Mouse (Mus musculus): Measurements from ENCODE around the gene Neu1. TPM values are rescaled to one million over a fixed set of nuclear protein-coding genes. Genes with fewer than 3 reads are reported as not detected.
"Not testable (repeated sequence)": the region's sequence is repeated elsewhere in the genome, so short reads cannot be mapped to it uniquely, and the experiment has no call there.

Neu1 gene
- polyA plus RNA-seq, 1 experiment: 68.8 TPM

- Histone ChIP-seq H3K4me3 (ENCODE audit: low read depth, low read length) (peak overlapping the region; percentile 77), H3K36me3 (ENCODE audit: control insufficient read depth, insufficient read depth, low read length) (no peaks in the 10 kb centered on the region), H3K27me3 (ENCODE audit: control insufficient read depth, insufficient read depth, low read length) (no peaks in the 10 kb centered on the region), H3K4me1 (ENCODE audit: control insufficient read depth, insufficient read depth, insufficient read length, low read length) (0 out of 2 replicates have a peak, but pooled peaks cover 2% of the 10 kb centered on the region), H3K27ac (ENCODE audit: insufficient read depth, low read depth, low read length) (peak overlapping the region; percentile 96)
- WGBS: 7% methylated on average over 12 of the region's 12 CpGs
- no peak for TF ChIP-seq CTCF (IDR thresholded peaks at IDR 0.05; ENCODE audit: extremely low read depth, insufficient read length, insufficient replicate concordance, low read depth, low read length)
- TF ChIP-seq POLR2A (IDR thresholded peaks at IDR 0.05; ENCODE audit: low read depth, low read length): no peak
Observed at GRCm38 (mm10) chr17:34959881-34960515, 28.9 kb downstream of the Neu1 start.

- no peaks in the 10 kb centered on the region for H3K36me3 ChIP-seq (ENCODE audit: control insufficient read depth, insufficient read depth, low read length)
- peak overlapping the region; percentile 80 for H3K27ac ChIP-seq (ENCODE audit: insufficient read depth, low read depth, low read length)
- no peaks in the 10 kb centered on the region for H3K27me3 ChIP-seq (ENCODE audit: control insufficient read depth, insufficient read depth, low read length)
- TF ChIP-seq CTCF (IDR thresholded peaks at IDR 0.05; ENCODE audit: extremely low read depth, insufficient read length, insufficient replicate concordance, low read depth, low read length) (no peak), POLR2A (IDR thresholded peaks at IDR 0.05; ENCODE audit: low read depth, low read length) (no peak)
- H3K4me1 ChIP-seq (ENCODE audit: control insufficient read depth, insufficient read depth, insufficient read length, low read length): 0 out of 2 replicates have a peak, but pooled peaks cover 2% of the 10 kb centered on the region
- no peak overlapping the region for H3K4me3 ChIP-seq (ENCODE audit: low read depth, low read length)
Observed at GRCm38 (mm10) chr17:34960702-34961493, 29.8 kb downstream of the Neu1 start.

- Histone ChIP-seq H3K36me3 (ENCODE audit: control insufficient read depth, insufficient read depth, low read length) (no peaks in the 10 kb centered on the region), H3K27ac (ENCODE audit: insufficient read depth, low read depth, low read length) (peak overlapping the region; percentile 32; the same call in 1 of the 2 replicates), H3K4me3 (ENCODE audit: low read depth, low read length) (no peak overlapping the region), H3K27me3 (ENCODE audit: control insufficient read depth, insufficient read depth, low read length) (no peaks in the 10 kb centered on the region), H3K4me1 (ENCODE audit: control insufficient read depth, insufficient read depth, insufficient read length, low read length) (no peaks in the 10 kb centered on the region)
- TF ChIP-seq CTCF (IDR thresholded peaks at IDR 0.05; ENCODE audit: extremely low read depth, insufficient read length, insufficient replicate concordance, low read depth, low read length) (no peak), POLR2A (IDR thresholded peaks at IDR 0.05; ENCODE audit: low read depth, low read length) (no peak)
- 47% methylated on average over 3 of the region's 3 CpGs for WGBS
Observed at GRCm38 (mm10) chr17:34962125-34962524, 31.1 kb downstream of the Neu1 start.

- TF ChIP-seq CTCF (IDR thresholded peaks at IDR 0.05; ENCODE audit: extremely low read depth, insufficient read length, insufficient replicate concordance, low read depth, low read length) (no peak), POLR2A (IDR thresholded peaks at IDR 0.05; ENCODE audit: low read depth, low read length) (no peak)
- WGBS: 65% methylated on average over 1 of the region's 1 CpGs
- H3K36me3 ChIP-seq (ENCODE audit: control insufficient read depth, insufficient read depth, low read length): no peaks in the 10 kb centered on the region
- H3K4me1 ChIP-seq (ENCODE audit: control insufficient read depth, insufficient read depth, insufficient read length, low read length): no peaks in the 10 kb centered on the region
- no peak overlapping the region; the same call in 1 of the 2 replicates for H3K27ac ChIP-seq (ENCODE audit: insufficient read depth, low read depth, low read length)
- H3K27me3 ChIP-seq (ENCODE audit: control insufficient read depth, insufficient read depth, low read length): no peaks in the 10 kb centered on the region
- no peak overlapping the region for H3K4me3 ChIP-seq (ENCODE audit: low read depth, low read length)
Observed at GRCm38 (mm10) chr17:34962841-34963240, 31.8 kb downstream of the Neu1 start.

- WGBS: 33% methylated on average over 1 of the region's 1 CpGs
- no peak overlapping the region for H3K4me3 ChIP-seq (ENCODE audit: low read depth, low read length)
- no peak for TF ChIP-seq CTCF (IDR thresholded peaks at IDR 0.05; ENCODE audit: extremely low read depth, insufficient read length, insufficient replicate concordance, low read depth, low read length)
- no peaks in the 10 kb centered on the region for H3K36me3 ChIP-seq (ENCODE audit: control insufficient read depth, insufficient read depth, low read length)
- H3K27me3 ChIP-seq (ENCODE audit: control insufficient read depth, insufficient read depth, low read length): peaks cover 5% of the 10 kb centered on the region; the same call in 1 of the 2 replicates
- H3K27ac ChIP-seq (ENCODE audit: insufficient read depth, low read depth, low read length): no peak overlapping the region
- H3K4me1 ChIP-seq (ENCODE audit: control insufficient read depth, insufficient read depth, insufficient read length, low read length): no peaks in the 10 kb centered on the region
Observed at GRCm38 (mm10) chr17:34964640-34965049, 33.6 kb downstream of the Neu1 start.

GRCm38 (mm10) chr17:34965627-34966026 lies 34.6 kb downstream of the Neu1 start:
- no peak overlapping the region for H3K27ac ChIP-seq (ENCODE audit: insufficient read depth, low read depth, low read length)
- 35% methylated on average over 5 of the region's 5 CpGs for WGBS
- TF ChIP-seq CTCF (IDR thresholded peaks at IDR 0.05; ENCODE audit: extremely low read depth, insufficient read length, insufficient replicate concordance, low read depth, low read length) (no peak), POLR2A (IDR thresholded peaks at IDR 0.05; ENCODE audit: low read depth, low read length) (no peak)

GRCm38 (mm10) chr17:34969822-34970221 lies 38.8 kb downstream of the Neu1 start, which contains the start of gene Gm20481:
Gene Gm20481, plus strand, starts transcription at chr17:34969912.
- H3K36me3 ChIP-seq (ENCODE audit: control insufficient read depth, insufficient read depth, low read length); H3K4me3 ChIP-seq (ENCODE audit: low read depth, low read length); H3K27me3 ChIP-seq (ENCODE audit: control insufficient read depth, insufficient read depth, low read length); H3K27ac ChIP-seq (ENCODE audit: insufficient read depth, low read depth, low read length); H3K4me1 ChIP-seq (ENCODE audit: control insufficient read depth, insufficient read depth, insufficient read length, low read length): not testable (repeated sequence)
- WGBS: 47% methylated on average over 8 of the region's 11 CpGs

More at GRCm38 (mm10) chr17:34965627-34966026, 34.6 kb downstream of the Neu1 start:
- no peak overlapping the region for H3K4me3 ChIP-seq (ENCODE audit: low read depth, low read length)
- H3K4me1 ChIP-seq (ENCODE audit: control insufficient read depth, insufficient read depth, insufficient read length, low read length): no peaks in the 10 kb centered on the region
- H3K36me3 ChIP-seq (ENCODE audit: control insufficient read depth, insufficient read depth, low read length): no peaks in the 10 kb centered on the region
- peaks cover 5% of the 10 kb centered on the region; the same call in 1 of the 2 replicates for H3K27me3 ChIP-seq (ENCODE audit: control insufficient read depth, insufficient read depth, low read length)

GRCm38 (mm10) chr17:34970850-34971249 lies 39.8 kb downstream of the Neu1 start:
- 31% methylated on average over 26 of the region's 37 CpGs for WGBS
- not testable (repeated sequence) for H3K27me3 ChIP-seq (ENCODE audit: control insufficient read depth, insufficient read depth, low read length); H3K4me3 ChIP-seq (ENCODE audit: low read depth, low read length); H3K27ac ChIP-seq (ENCODE audit: insufficient read depth, low read depth, low read length); H3K36me3 ChIP-seq (ENCODE audit: control insufficient read depth, insufficient read depth, low read length); H3K4me1 ChIP-seq (ENCODE audit: control insufficient read depth, insufficient read depth, insufficient read length, low read length)

- H3K27ac ChIP-seq (ENCODE audit: insufficient read depth, low read depth, low read length); H3K36me3 ChIP-seq (ENCODE audit: control insufficient read depth, insufficient read depth, low read length); H3K27me3 ChIP-seq (ENCODE audit: control insufficient read depth, insufficient read depth, low read length); H3K4me1 ChIP-seq (ENCODE audit: control insufficient read depth, insufficient read depth, insufficient read length, low read length): not testable (repeated sequence)
- H3K4me3 ChIP-seq (ENCODE audit: low read depth, low read length): peak overlapping the region; percentile 62
- 1% methylated on average over 32 of the region's 43 CpGs for WGBS
Observed at GRCm38 (mm10) chr17:34971694-34972068, 40.6 kb downstream of the Neu1 start.

Data from small intestine, adult 2 months (tissue).